ENCODE assay signal across 16 mouse cellular contexts in genomic region chr19:4217140-4217539, GRCm38 (mm10). TPM values are rescaled to one million over a fixed set of nuclear protein-coding genes. Genes with fewer than 3 reads are reported as not detected.
DNase-seq lines count a peak whose midpoint lies in the region; ATAC-seq and TF ChIP-seq lines count a peak whose summit lies in the region.
"Had no signal": no experiment of that assay in that cellular context is flagged by ENCODE, and none has a peak within 500 bp of the region (broad histone marks: within the 10 kb centered on the region; RNA-seq: fewer than 3 reads in every experiment).

No protein-coding gene starts in this region.

- H3K4me2 ChIP-seq in lung, postnatal 0 days (replicated peaks; ENCODE audit: low read depth, low read length), result peak overlapping the region; percentile 99
- H3K4me2 ChIP-seq in limb, embryonic 11.5 days (ENCODE audit: low read depth, severe bottlenecking), result peak overlapping the region; percentile 86
- H3K4me2 ChIP-seq in stomach, postnatal 0 days (replicated peaks; ENCODE audit: low read depth), result peak overlapping the region; percentile 97

- no peaks in the 10 kb centered on the region for H3K9me3 ChIP-seq in heart, embryonic 10.5 days
- H3K9me3 ChIP-seq in lung, postnatal 0 days (ENCODE audit: low read length), result no peaks in the 10 kb centered on the region
- no peaks in the 10 kb centered on the region for H3K9me3 ChIP-seq in limb, embryonic 11.5 days (ENCODE audit: control insufficient read depth, low read length)
- H3K9me3 ChIP-seq in stomach, postnatal 0 days (ENCODE audit: control insufficient read depth, low read length), result no peaks in the 10 kb centered on the region

- no peak overlapping the region; the same call in 1 of the 2 replicates for H3K4me3 ChIP-seq in heart, embryonic 10.5 days
- no peak overlapping the region for H3K4me3 ChIP-seq in lung, postnatal 0 days (ENCODE audit: low read depth, low read length)
- H3K4me3 ChIP-seq in limb, embryonic 11.5 days (ENCODE audit: low read depth, low read length), result no peak overlapping the region
- H3K4me3 ChIP-seq in stomach, postnatal 0 days (ENCODE audit: low read depth, low read length), result no peak overlapping the region

- no peak for TF ChIP-seq CTCF in lung, postnatal 0 days (IDR thresholded peaks at IDR 0.05)
- no peak for TF ChIP-seq CTCF in stomach, postnatal 0 days (IDR thresholded peaks at IDR 0.05; ENCODE audit: low read depth)

- H3K27ac ChIP-seq in heart, embryonic 10.5 days, result peak overlapping the region; percentile 13; the same call in 1 of the 2 replicates
- H3K27ac ChIP-seq in lung, postnatal 0 days (ENCODE audit: low read length), result no peak overlapping the region
- peak overlapping the region; percentile 76 for H3K27ac ChIP-seq in limb, embryonic 11.5 days (replicated peaks; ENCODE audit: low read depth, low read length)
- H3K27ac ChIP-seq in stomach, postnatal 0 days (replicated peaks), result peak overlapping the region; percentile 71

- H3K9ac ChIP-seq in lung, postnatal 0 days (replicated peaks; ENCODE audit: low read depth), result no peak overlapping the region
- no peak overlapping the region; the same call in 1 of the 2 replicates for H3K9ac ChIP-seq in limb, embryonic 11.5 days (ENCODE audit: low read length)
- no peak overlapping the region for H3K9ac ChIP-seq in stomach, postnatal 0 days (ENCODE audit: low read length)

- intact Hi-C loops in heart, postnatal 10 days (cut with DNase I), result no loop called here

- 9% methylated on average over 5 of the region's 5 CpGs for WGBS in heart, embryonic 10.5 days
- WGBS in lung, postnatal 0 days, result 16% methylated on average over 5 of the region's 5 CpGs
- 0% methylated on average over 4 of the region's 5 CpGs for WGBS in limb, embryonic 11.5 days
- WGBS in stomach, postnatal 0 days, result 12% methylated on average over 5 of the region's 5 CpGs

- DNase-seq in heart, embryonic 10.5 days (ENCODE audit: low spot score), result no peak
- no peak for DNase-seq in heart, postnatal 10 days
- no peak for DNase-seq in lung, postnatal 0 days (ENCODE audit: low spot score)
- DNase-seq in lung, postnatal 25 days (ENCODE audit: low spot score), result no peak
- DNase-seq in limb, embryonic 11.5 days (ENCODE audit: low spot score), result peak; percentile 57
- DNase-seq in stomach, postnatal 0 days (ENCODE audit: low spot score), result peak; percentile 26
- DNase-seq in c-Kit-positive CD71-positive TER-119-positive erythroid progenitor cells, embryonic 14.5 days (ENCODE audit: low spot score), result no peak
- DNase-seq in spleen, postnatal 14 days (ENCODE audit: low spot score in 2 of 2), result no peak
- DNase-seq: adrenal gland, adult 2 months; gastrocnemius, postnatal 25 days; heart, postnatal 4 days; kidney, postnatal 36 days had no signal

- ATAC-seq in lung, postnatal 0 days, result no peak
- ATAC-seq in limb, embryonic 11.5 days (ENCODE audit: insufficient number of reproducible peaks, low FRiP score, low TSS enrichment, low read depth), result peak; percentile 58
- ATAC-seq in stomach, postnatal 0 days (ENCODE audit: low FRiP score, low TSS enrichment), result peak; percentile 35
- ATAC-seq: forebrain, embryonic 16.5 days; midbrain, embryonic 16.5 days had no signal

- H3K36me3 ChIP-seq in heart, embryonic 10.5 days, result peaks cover 6% of the 10 kb centered on the region; the same call in 1 of the 2 replicates
- no peaks in the 10 kb centered on the region for H3K36me3 ChIP-seq in lung, postnatal 0 days (ENCODE audit: insufficient read depth, low read length)
- H3K36me3 ChIP-seq in limb, embryonic 11.5 days (ENCODE audit: control insufficient read depth, insufficient read depth, low read length), result peaks cover under 1% of the 10 kb centered on the region; the same call in 1 of the 2 replicates
- H3K36me3 ChIP-seq in stomach, postnatal 0 days (ENCODE audit: control insufficient read depth, insufficient read depth, low read length), result no peaks in the 10 kb centered on the region

- peaks cover 77% of the 10 kb centered on the region for H3K4me1 ChIP-seq in heart, embryonic 10.5 days
- H3K4me1 ChIP-seq in lung, postnatal 0 days (ENCODE audit: insufficient read depth, low read depth, low read length), result peaks cover 40% of the 10 kb centered on the region
- peaks cover 47% of the 10 kb centered on the region for H3K4me1 ChIP-seq in limb, embryonic 11.5 days (ENCODE audit: control insufficient read depth, insufficient read depth, low read length)
- peaks cover 17% of the 10 kb centered on the region for H3K4me1 ChIP-seq in stomach, postnatal 0 days (replicated peaks; ENCODE audit: control insufficient read depth, insufficient read depth)

- H3K27me3 ChIP-seq in heart, embryonic 10.5 days (ENCODE audit: insufficient read depth, poor library complexity, severe bottlenecking), result peaks cover 86% of the 10 kb centered on the region
- no peaks in the 10 kb centered on the region for H3K27me3 ChIP-seq in lung, postnatal 0 days (replicated peaks; ENCODE audit: insufficient read depth, low read length)
- H3K27me3 ChIP-seq in limb, embryonic 11.5 days (ENCODE audit: control insufficient read depth, insufficient read depth, low read length), result no peaks in the 10 kb centered on the region
- H3K27me3 ChIP-seq in stomach, postnatal 0 days (ENCODE audit: control insufficient read depth, insufficient read depth, low read length), result no peaks in the 10 kb centered on the region; the same call in 1 of the 2 replicates

- 0 out of 2 replicates have a peak, but pooled peaks have one; percentile 20 for TF ChIP-seq EP300 in lung, postnatal 0 days (IDR thresholded peaks at IDR 0.05)
- no peak for TF ChIP-seq EP300 in stomach, postnatal 0 days (optimal IDR thresholded peaks at IDR 0.05)

RNA-seq across cellular contexts. Expression of gene AC109138.7, which starts 3.0 kb away (rescaled TPM):
- polyA plus RNA-seq in heart, embryonic 10.5 days (2016; fragmentation: Nextera tagmentation; extraction: Ambion mirVana), result not detected in 2 replicates
- total RNA-seq in heart, postnatal 10 days (2021), result not detected
- not detected in 2 replicates for polyA plus RNA-seq in lung, postnatal 0 days (2015; fragmentation: Nextera tagmentation; extraction: Ambion mirVana)
- not detected in 2 replicates for polyA plus RNA-seq in limb, embryonic 11.5 days (2014; fragmentation: Nextera tagmentation; extraction: Ambion mirVana)
- not detected in 2 replicates for polyA plus RNA-seq in stomach, postnatal 0 days (2015; fragmentation: Nextera tagmentation; extraction: Ambion mirVana)
- total RNA-seq: adrenal gland, adult 2 months; gastrocnemius, postnatal 25 days; heart, postnatal 4 days; left cerebral cortex, adult 18-20 months had no signal
- polyA plus RNA-seq: adrenal gland, adult 2 months; forebrain, embryonic 16.5 days; liver, embryonic 16.5 days; midbrain, embryonic 16.5 days had no signal

RNA-seq across cellular contexts. Expression of gene Clcf1, which starts 3.1 kb away (rescaled TPM):
- 2.1 and 3.4 TPM in 2 replicates for polyA plus RNA-seq in heart, embryonic 10.5 days (2016; fragmentation: Nextera tagmentation; extraction: Ambion mirVana)
- 1 to 10 TPM; 1.6 to 2.5 TPM for total RNA-seq in heart, postnatal 10 days (2021)
- polyA plus RNA-seq in lung, postnatal 0 days (2015; fragmentation: Nextera tagmentation; extraction: Ambion mirVana), result 7.6 and 8.0 TPM in 2 replicates
- polyA plus RNA-seq in limb, embryonic 11.5 days (2014; fragmentation: Nextera tagmentation; extraction: Ambion mirVana), result 5.0 and 7.4 TPM in 2 replicates
- 3.2 and 3.6 TPM in 2 replicates for polyA plus RNA-seq in stomach, postnatal 0 days (2015; fragmentation: Nextera tagmentation; extraction: Ambion mirVana)

RNA-seq across cellular contexts. Expression of gene Pold4, which starts 14.6 kb away (rescaled TPM):
- polyA plus RNA-seq in heart, embryonic 10.5 days (2016; fragmentation: Nextera tagmentation; extraction: Ambion mirVana), result 15.5 and 18.7 TPM in 2 replicates
- 10 to 100 TPM; 10.7 to 13.5 TPM for total RNA-seq in heart, postnatal 10 days (2021)
- polyA plus RNA-seq in lung, postnatal 0 days (2015; fragmentation: Nextera tagmentation; extraction: Ambion mirVana), result 58.6 and 63.6 TPM in 2 replicates
- polyA plus RNA-seq in limb, embryonic 11.5 days (2014; fragmentation: Nextera tagmentation; extraction: Ambion mirVana), result 11.5 and 12.6 TPM in 2 replicates
- polyA plus RNA-seq in stomach, postnatal 0 days (2015; fragmentation: Nextera tagmentation; extraction: Ambion mirVana), result 42.8 and 45.0 TPM in 2 replicates

RNA-seq across cellular contexts. Expression of gene Rad9a, which starts 15.7 kb away (rescaled TPM):
- polyA plus RNA-seq in heart, embryonic 10.5 days (2016; fragmentation: Nextera tagmentation; extraction: Ambion mirVana), result 33.0 and 40.0 TPM in 2 replicates
- 1 to 10 TPM; 6.0 to 8.6 TPM for total RNA-seq in heart, postnatal 10 days (2021)
- 14.1 and 14.3 TPM in 2 replicates for polyA plus RNA-seq in lung, postnatal 0 days (2015; fragmentation: Nextera tagmentation; extraction: Ambion mirVana)
- polyA plus RNA-seq in limb, embryonic 11.5 days (2014; fragmentation: Nextera tagmentation; extraction: Ambion mirVana), result 52.5 and 54.9 TPM in 2 replicates
- polyA plus RNA-seq in stomach, postnatal 0 days (2015; fragmentation: Nextera tagmentation; extraction: Ambion mirVana), result 11.0 and 11.3 TPM in 2 replicates

RNA-seq across cellular contexts. Expression of gene Ppp1ca, which starts 25.3 kb away (rescaled TPM):
- polyA plus RNA-seq in heart, embryonic 10.5 days (2016; fragmentation: Nextera tagmentation; extraction: Ambion mirVana), result 876 and 946 TPM in 2 replicates
- 100 to 1,000 TPM; 420 to 454 TPM for total RNA-seq in heart, postnatal 10 days (2021)
- 619 and 631 TPM in 2 replicates for polyA plus RNA-seq in lung, postnatal 0 days (2015; fragmentation: Nextera tagmentation; extraction: Ambion mirVana)
- polyA plus RNA-seq in limb, embryonic 11.5 days (2014; fragmentation: Nextera tagmentation; extraction: Ambion mirVana), result 952 and 995 TPM in 2 replicates
- 497 and 506 TPM in 2 replicates for polyA plus RNA-seq in stomach, postnatal 0 days (2015; fragmentation: Nextera tagmentation; extraction: Ambion mirVana)

Comparison
In these comparisons a context has a peak if more than half of its experiments do, and no peak if none do; other contexts are left out.
1. DNase-seq: peak in limb, embryonic 11.5 days (single experiment) and stomach, postnatal 0 days (single experiment); none in heart, embryonic 10.5 days (single experiment), heart, postnatal 10 days (0 of 2), lung, postnatal 0 days (single experiment), lung, postnatal 25 days (single experiment), c-Kit-positive CD71-positive TER-119-positive erythroid progenitor cells, embryonic 14.5 days (single experiment) and spleen, postnatal 14 days (0 of 2).
2. Peak in every context shown above with its lines, with median percentiles within 50 percentile points of each other: H3K4me2 ChIP-seq.